Mouse (Mus musculus) kidney, adult 2 months (tissue): ENCODE data around the gene Dcaf10. TPM values are rescaled to one million over a fixed set of nuclear protein-coding genes. Genes with fewer than 3 reads are reported as not detected.

ENCODE experiments used
- DNase-seq: peaks from one replicate; pipeline ENCODE4 v3.0.0; 2021
- H3K27ac ChIP-seq: fragments of 200-500 bp; 2 replicates; pipeline ENCODE4 v1.5.1; 2012; ENCODE audit warnings: low read depth, low read length, control low read depth, inconsistent platforms; ENCODE audit not compliant: insufficient read depth
- H3K27me3 ChIP-seq: fragments of 200-500 bp; replicated peaks from 2 replicates; pipeline ENCODE4 v1.6.1; 2012; ENCODE audit warnings: mild to moderate bottlenecking, moderate library complexity, low read length, inconsistent platforms; ENCODE audit not compliant: control insufficient read depth, insufficient read depth
- H3K36me3 ChIP-seq: fragments of 200-500 bp; 2 replicates; pipeline ENCODE4 v1.6.1; 2012; ENCODE audit warnings: mild to moderate bottlenecking, moderate library complexity, low read length, inconsistent platforms; ENCODE audit not compliant: control insufficient read depth, insufficient read depth
- H3K4me1 ChIP-seq: fragments of 200-500 bp; 2 replicates; pipeline ENCODE4 v1.6.1; 2011; ENCODE audit warnings: low read length; ENCODE audit not compliant: control insufficient read depth, insufficient read depth
- H3K4me3 ChIP-seq: fragments of 200-500 bp; 2 replicates; pipeline ENCODE4 v1.5.1; 2011; ENCODE audit warnings: mild to moderate bottlenecking, low read depth, low read length, control low read depth; ENCODE audit not compliant: insufficient read depth
- CTCF ChIP-seq: fragments of 200-500 bp; conservative IDR thresholded peaks from 2 replicates; pipeline ENCODE4 v1.5.1; 2011; ENCODE audit warnings: low read depth, mild to moderate bottlenecking, control low read depth, low read length, moderate library complexity, mixed read lengths; ENCODE audit not compliant: insufficient read depth, insufficient read length
- POLR2A ChIP-seq: fragments of 200-500 bp; IDR thresholded peaks from one replicate; pipeline ENCODE4 v1.6.1; 2011; ENCODE audit warnings: low read depth, low read length, control low read depth
- WGBS: fragments of 180-500 bp; shearing (Covaris S2); methylation state at CpG from one replicate; pipeline ENCODE4 v1.1.7; 2018; 5-methylcytosine and 5-hydroxymethylcytosine counted together
- polyA plus RNA-seq: library from polyadenylated mRNA; depleted of rRNA; stranded (reverse); fragments of >200 nt; gene quantifications from 2 replicates; pipeline ENCODE4 v1.2.3, GENCODE M21; 2012

The Dcaf10 gene
- polyA plus RNA-seq, 1 experiment: 8.5 TPM

DNA sequence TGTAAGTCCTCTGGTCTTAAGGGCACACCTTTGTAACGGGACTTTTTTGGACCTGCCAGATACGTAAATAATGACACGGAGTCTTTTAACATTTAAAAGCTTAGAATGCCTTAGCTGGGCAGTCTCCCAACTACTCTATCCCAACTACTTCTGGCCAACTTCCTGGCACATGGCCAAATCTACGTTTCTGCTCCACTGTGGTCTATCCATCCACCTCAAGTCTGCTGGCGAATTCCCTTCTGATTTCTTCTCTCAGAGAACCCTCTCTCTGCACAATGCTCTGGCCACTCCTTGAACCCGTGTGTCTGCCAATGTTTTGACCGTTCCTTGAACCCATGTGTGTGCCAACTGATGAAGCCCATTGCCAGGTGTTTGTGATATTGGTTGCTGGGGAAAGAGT is 10.8 kb upstream of the Dcaf10 start:
- TF ChIP-seq CTCF (no peak), POLR2A (no peak)
- no peak overlapping the region for H3K4me3 ChIP-seq
- peak; percentile 13 for DNase-seq
- H3K27me3 ChIP-seq: no peaks in the 10 kb centered on the region
- no peak overlapping the region for H3K27ac ChIP-seq
- no peaks in the 10 kb centered on the region for H3K36me3 ChIP-seq
- no peaks in the 10 kb centered on the region for H3K4me1 ChIP-seq
- 67% methylated on average over 7 of the region's 7 CpGs for WGBS

DNA sequence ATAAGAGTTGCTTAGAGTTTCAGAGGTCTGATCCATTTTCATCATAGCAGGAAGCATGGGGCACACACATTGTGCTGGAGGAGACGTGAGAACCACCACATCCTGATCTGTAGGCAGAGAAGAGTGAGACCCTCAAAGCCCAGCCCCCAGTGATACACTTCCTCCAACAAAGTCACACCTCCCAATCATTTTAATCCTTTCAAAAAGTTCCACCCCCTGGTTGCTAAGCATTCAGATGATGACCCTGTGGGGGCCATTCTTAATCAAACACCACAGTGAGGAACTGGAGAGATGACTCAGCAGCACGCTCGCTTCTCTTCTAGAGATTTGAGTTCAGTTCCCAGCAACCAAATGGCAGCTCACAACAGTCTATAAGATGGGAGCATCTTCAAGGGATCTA is 9.4 kb upstream of the Dcaf10 start:
- Histone ChIP-seq H3K36me3 (no peaks in the 10 kb centered on the region), H3K27me3 (no peaks in the 10 kb centered on the region), H3K4me3 (no peak overlapping the region), H3K4me1 (no peaks in the 10 kb centered on the region), H3K27ac (no peak overlapping the region)
- DNase-seq: no peak
- no peak for TF ChIP-seq POLR2A
- no peak for TF ChIP-seq CTCF
- WGBS: 76% methylated on average over 3 of the region's 3 CpGs

DNA sequence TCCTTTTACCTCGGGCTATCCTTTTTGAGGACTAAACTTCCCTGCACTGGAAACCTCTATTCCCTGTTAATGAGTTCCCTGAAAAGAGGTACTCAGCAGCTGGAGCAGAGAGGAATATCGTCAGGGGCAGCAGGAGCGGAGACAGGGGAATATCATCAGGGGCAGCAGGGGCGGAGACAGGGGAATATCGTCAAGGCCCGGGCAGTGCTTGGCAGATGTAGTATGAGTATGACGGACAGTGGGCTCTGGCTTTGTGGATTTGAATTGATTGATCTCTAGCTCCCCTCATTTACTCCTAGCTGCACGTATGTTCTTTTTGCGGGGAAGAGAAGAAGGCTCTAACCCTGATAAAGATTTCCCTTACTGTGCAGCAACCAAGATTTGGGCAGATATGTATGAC is 675 bp upstream of the Dcaf10 start:
- H3K4me3 ChIP-seq: no peak overlapping the region
- 61% methylated on average over 9 of the region's 9 CpGs for WGBS

GRCm38 (mm10) chr4:45342286-45343155 is 620 bp downstream of the Dcaf10 start, which contains the start of gene Exosc3:
Gene Exosc3, minus strand, starts transcription at chr4:45342732.
- DNase-seq: peak; percentile 61
- no peak for TF ChIP-seq POLR2A
- TF ChIP-seq CTCF: no peak
- under 1% methylated on average over 76 of the region's 76 CpGs for WGBS

More for the DNA sequence above, 675 bp upstream of the Dcaf10 start:
- Histone ChIP-seq H3K27ac (no peak overlapping the region), H3K4me1 (peaks cover 10% of the 10 kb centered on the region; the same call in 1 of the 2 replicates), H3K36me3 (no peaks in the 10 kb centered on the region; the same call in 1 of the 2 replicates), H3K27me3 (no peaks in the 10 kb centered on the region)
- TF ChIP-seq POLR2A (no peak), CTCF (no peak)
- no peak for DNase-seq

GRCm38 (mm10) chr4:45356653-45357052 is 14.8 kb downstream of the Dcaf10 start:
- Histone ChIP-seq H3K4me1 (no peaks in the 10 kb centered on the region), H3K27ac (no peak overlapping the region), H3K27me3 (no peaks in the 10 kb centered on the region), H3K36me3 (no peaks in the 10 kb centered on the region; the same call in 1 of the 2 replicates), H3K4me3 (no peak overlapping the region)
- TF ChIP-seq CTCF: no peak
- TF ChIP-seq POLR2A: no peak
- no peak for DNase-seq
- 84% methylated on average over 3 of the region's 3 CpGs for WGBS

More at GRCm38 (mm10) chr4:45342286-45343155, 620 bp downstream of the Dcaf10 start, which contains the start of gene Exosc3:
- H3K4me3 ChIP-seq: peak within 1 kb of the TSS; percentile 91
- peak within 1 kb of the TSS; percentile 88 for H3K27ac ChIP-seq
- peaks cover 10% of the 10 kb centered on the region; the same call in 1 of the 2 replicates for H3K4me1 ChIP-seq
- no peaks in the 10 kb centered on the region; the same call in 1 of the 2 replicates for H3K36me3 ChIP-seq
- H3K27me3 ChIP-seq: no peaks in the 10 kb centered on the region

GRCm38 (mm10) chr4:45371261-45371660 is 29.4 kb downstream of the Dcaf10 start:
- WGBS: 49% methylated on average over 3 of the region's 3 CpGs
- Histone ChIP-seq H3K27me3 (no peaks in the 10 kb centered on the region), H3K4me1 (peaks cover 10% of the 10 kb centered on the region; the same call in 1 of the 2 replicates), H3K4me3 (no peak overlapping the region), H3K36me3 (peaks cover 8% of the 10 kb centered on the region), H3K27ac (peak overlapping the region; percentile 69; the same call in 1 of the 2 replicates)
- DNase-seq: peak; percentile 58
- TF ChIP-seq POLR2A: no peak
- no peak for TF ChIP-seq CTCF

DNA sequence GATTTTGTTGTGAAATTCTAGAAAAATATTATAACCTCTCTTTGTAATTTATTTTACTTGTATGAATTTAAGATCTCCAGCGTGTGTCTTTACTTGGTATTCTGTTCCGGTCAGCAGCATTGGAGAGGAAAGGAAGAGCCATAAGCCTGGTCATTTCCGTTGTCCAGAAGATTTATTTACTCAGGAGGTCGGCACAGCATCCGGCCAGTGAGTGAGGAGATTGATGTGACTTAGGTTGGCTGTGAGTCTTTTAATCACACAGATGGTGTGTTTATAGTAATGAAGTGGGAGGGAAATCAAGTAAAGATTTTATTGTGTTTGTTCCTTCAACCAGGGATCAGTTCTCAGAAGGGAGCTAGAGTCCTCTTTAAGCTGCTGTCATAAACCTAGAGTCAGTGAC is 33.0 kb downstream of the Dcaf10 start:
- peaks cover 10% of the 10 kb centered on the region; the same call in 1 of the 2 replicates for H3K4me1 ChIP-seq
- H3K27me3 ChIP-seq: no peaks in the 10 kb centered on the region
- H3K4me3 ChIP-seq: no peak overlapping the region
- peaks cover 8% of the 10 kb centered on the region for H3K36me3 ChIP-seq
- no peak overlapping the region for H3K27ac ChIP-seq
- peak; percentile 56 for DNase-seq
- WGBS: 45% methylated on average over 5 of the region's 5 CpGs
- TF ChIP-seq CTCF: no peak
- TF ChIP-seq POLR2A: no peak
